ENCODE assay signal across 8 mouse cellular contexts in the genomic region with DNA sequence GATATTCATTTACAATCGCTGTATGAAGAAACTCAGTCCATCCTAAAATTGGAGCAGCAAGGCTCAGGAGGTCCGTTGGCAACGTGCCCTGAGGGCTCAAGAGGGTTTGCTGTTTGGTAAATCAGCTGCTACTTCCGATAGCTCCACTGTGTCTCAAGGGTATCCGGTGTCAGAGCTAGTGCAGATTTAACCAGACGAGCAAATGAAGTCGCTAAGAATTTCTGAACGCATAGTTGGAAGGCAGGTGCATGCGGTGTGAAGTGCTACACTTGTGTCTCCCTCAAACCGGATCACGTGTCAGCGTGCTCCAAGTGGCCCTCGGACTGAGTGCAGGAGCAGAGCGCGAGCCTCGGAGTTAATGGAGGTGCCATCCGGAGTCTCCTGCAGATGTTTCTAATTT. TPM values are rescaled to one million over a fixed set of nuclear protein-coding genes. Genes with fewer than 3 reads are reported as not detected.
DNase-seq lines count a peak whose midpoint lies in the region; ATAC-seq lines count a peak whose summit lies in the region.
"Had no signal": no experiment of that assay in that cellular context is flagged by ENCODE, and none has a peak within 500 bp of the region (broad histone marks: within the 10 kb centered on the region; RNA-seq: fewer than 3 reads in every experiment).

No protein-coding gene starts in this region.

- no peak overlapping the region for H3K9ac ChIP-seq in hindbrain, embryonic 14.5 days
- H3K9ac ChIP-seq in hindbrain, embryonic 16.5 days (ENCODE audit: low read depth, low read length) = no peak overlapping the region
- no peak overlapping the region for H3K9ac ChIP-seq in embryonic facial prominence, embryonic 15.5 days

- H3K27ac ChIP-seq in hindbrain, embryonic 14.5 days = no peak overlapping the region
- H3K27ac ChIP-seq in hindbrain, embryonic 16.5 days (ENCODE audit: low read depth, low read length) = no peak overlapping the region
- H3K27ac ChIP-seq in embryonic facial prominence, embryonic 15.5 days (replicated peaks) = no peak overlapping the region

- no peaks in the 10 kb centered on the region for H3K27me3 ChIP-seq in hindbrain, embryonic 14.5 days (ENCODE audit: control insufficient read depth, insufficient read depth, low read length)
- no peaks in the 10 kb centered on the region for H3K27me3 ChIP-seq in hindbrain, embryonic 16.5 days (replicated peaks; ENCODE audit: control insufficient read depth, insufficient read depth, low read length)
- H3K27me3 ChIP-seq in embryonic facial prominence, embryonic 15.5 days = 0 out of 2 replicates have a peak, but pooled peaks cover 3% of the 10 kb centered on the region

- no peak overlapping the region for H3K4me3 ChIP-seq in hindbrain, embryonic 14.5 days (replicated peaks; ENCODE audit: low read length)
- no peak overlapping the region for H3K4me3 ChIP-seq in hindbrain, embryonic 16.5 days (ENCODE audit: low read length)
- no peak overlapping the region for H3K4me3 ChIP-seq in embryonic facial prominence, embryonic 15.5 days (replicated peaks)

- WGBS in hindbrain, embryonic 14.5 days = 69% methylated on average over 17 of the region's 17 CpGs
- 67% methylated on average over 17 of the region's 17 CpGs for WGBS in hindbrain, embryonic 16.5 days
- 17% methylated on average over 17 of the region's 17 CpGs for WGBS in embryonic facial prominence, embryonic 15.5 days

- ATAC-seq in hindbrain, embryonic 14.5 days (ENCODE audit: low FRiP score) = no peak
- no peak for ATAC-seq in hindbrain, embryonic 16.5 days
- ATAC-seq in embryonic facial prominence, embryonic 15.5 days (ENCODE audit: insufficient number of reproducible peaks, low FRiP score, low TSS enrichment, low read depth) = peak; percentile 51; the same call in 1 of the 2 replicates
- ATAC-seq in granulocyte monocyte progenitor cell, adult 5-6 weeks (replicated peaks; ENCODE audit: poor library complexity, severe bottlenecking) = no peak

- H3K4me1 ChIP-seq in hindbrain, embryonic 14.5 days (replicated peaks; ENCODE audit: control insufficient read depth, insufficient read depth, low read length) = 0 out of 2 replicates have a peak, but pooled peaks cover 2% of the 10 kb centered on the region
- no peaks in the 10 kb centered on the region for H3K4me1 ChIP-seq in hindbrain, embryonic 16.5 days (ENCODE audit: control insufficient read depth, insufficient read depth, low read depth, low read length)
- H3K4me1 ChIP-seq in embryonic facial prominence, embryonic 15.5 days = peaks cover 7% of the 10 kb centered on the region

- no peak overlapping the region for H3K4me2 ChIP-seq in hindbrain, embryonic 14.5 days (replicated peaks)
- H3K4me2 ChIP-seq in hindbrain, embryonic 16.5 days (ENCODE audit: low read length) = no peak overlapping the region
- H3K4me2 ChIP-seq in embryonic facial prominence, embryonic 15.5 days (replicated peaks) = 0 out of 2 replicates have a peak overlapping the region, but pooled peaks have one; percentile 4

- H3K9me3 ChIP-seq in hindbrain, embryonic 14.5 days (ENCODE audit: control insufficient read depth, low read length) = no peaks in the 10 kb centered on the region
- no peaks in the 10 kb centered on the region for H3K9me3 ChIP-seq in hindbrain, embryonic 16.5 days (ENCODE audit: control insufficient read depth, low read length)
- H3K9me3 ChIP-seq in embryonic facial prominence, embryonic 15.5 days (replicated peaks) = no peaks in the 10 kb centered on the region

- DNase-seq in hindbrain, embryonic 14.5 days (ENCODE audit: low spot score) = peak; percentile 44
- peak; percentile 22 for DNase-seq in embryo, embryonic 9.5 days (ENCODE audit: extremely low spot score)
- peak; percentile 17 for DNase-seq in lung, postnatal 10 days
- DNase-seq in left cerebral cortex, adult 18-20 months (ENCODE audit: low spot score in 2 of 2) = no peak
- DNase-seq: gastrocnemius, postnatal 25 days had no signal

- no peaks in the 10 kb centered on the region for H3K36me3 ChIP-seq in hindbrain, embryonic 14.5 days (replicated peaks; ENCODE audit: control insufficient read depth, insufficient read depth)
- H3K36me3 ChIP-seq in hindbrain, embryonic 16.5 days (ENCODE audit: control insufficient read depth, insufficient read depth, low read length) = no peaks in the 10 kb centered on the region
- no peaks in the 10 kb centered on the region for H3K36me3 ChIP-seq in embryonic facial prominence, embryonic 15.5 days

RNA-seq across cellular contexts. Expression of gene Etnppl, which starts 37.7 kb away (rescaled TPM):
- polyA plus RNA-seq in hindbrain, embryonic 14.5 days (2014; fragmentation: Nextera tagmentation; extraction: Ambion mirVana) = 0.08 TPM in 1 of 2 replicates, not detected in the other
- 0.10 TPM in 1 of 2 replicates, not detected in the other for polyA plus RNA-seq in hindbrain, embryonic 16.5 days (2015; fragmentation: Nextera tagmentation; extraction: Ambion mirVana)
- polyA plus RNA-seq in embryonic facial prominence, embryonic 15.5 days (2015; fragmentation: Nextera tagmentation; extraction: Ambion mirVana) = 0.09 and 0.24 TPM in 2 replicates
- total RNA-seq in left cerebral cortex, adult 18-20 months (2021) = 10 to 100 TPM; 14.1 to 17.1 TPM
- total RNA-seq in granulocyte monocyte progenitor cell, adult 5-6 weeks (2014; fragmentation: Nextera tagmentation) = not detected in 2 replicates
- not detected in 2 replicates for total RNA-seq in granulocyte monocyte progenitor cell, adult 5-6 weeks (2017)
- total RNA-seq: gastrocnemius, postnatal 25 days had no signal

Comparison
In these comparisons a context has a peak if more than half of its experiments do, and no peak if none do; other contexts are left out.
1. DNase-seq: peak in hindbrain, embryonic 14.5 days (single experiment), embryo, embryonic 9.5 days (single experiment) and lung, postnatal 10 days (single experiment); none in left cerebral cortex, adult 18-20 months (0 of 2).